Mouse (Mus musculus) frontal cortex, postnatal 10 days (tissue): ENCODE measurements around the gene Mylk2.

ENCODE experiments used
- DNase-seq, 2 experiments: peaks; one replicate each; pipeline ENCODE4 v3.0.0; 2022; ENCODE audit warnings: low spot score in 2 of 2, mixed read lengths in 1 of 2

Mylk2 gene

DNA sequence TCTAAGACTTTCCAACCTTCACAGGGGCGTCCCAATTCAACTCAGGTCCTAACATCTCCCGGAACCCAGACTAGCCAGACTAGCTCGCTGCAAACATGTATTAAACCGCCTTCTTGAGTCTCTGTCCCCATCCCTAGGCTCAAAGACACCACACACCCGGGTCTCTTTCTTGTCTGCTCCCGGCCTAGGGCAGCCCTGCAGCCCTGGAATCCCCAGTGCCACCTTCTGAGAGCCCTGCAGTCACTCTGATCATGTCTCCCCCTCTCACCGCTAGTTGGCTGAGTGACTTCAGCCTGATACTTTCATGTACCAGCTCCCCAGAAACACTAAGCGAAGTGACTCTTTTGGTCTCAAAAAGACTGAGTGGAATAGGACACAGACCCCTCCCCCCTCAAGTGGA is 32.4 kb downstream of the Mylk2 start:
- DNase-seq: no peak

DNA sequence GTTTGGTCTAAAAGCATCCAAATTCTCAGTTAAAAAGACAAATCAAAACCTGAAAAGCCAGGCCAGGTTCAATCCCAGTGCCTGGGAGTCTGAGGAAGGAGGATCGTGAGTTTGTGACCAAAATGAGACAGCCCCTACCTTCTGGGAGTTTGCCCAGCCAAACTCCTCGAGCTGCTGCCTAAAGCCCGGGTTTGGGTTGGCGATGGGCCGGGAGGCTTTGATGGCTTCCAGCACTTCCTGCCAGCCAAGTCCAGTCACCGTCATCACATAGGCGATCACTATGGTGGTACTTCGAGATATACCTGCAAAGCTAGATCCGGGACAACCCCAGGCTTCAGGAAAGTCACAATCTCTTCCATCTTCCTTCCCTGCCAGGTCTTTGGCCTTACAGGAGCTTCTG is 32.9 kb downstream of the Mylk2 start:
- no peak for DNase-seq

DNA sequence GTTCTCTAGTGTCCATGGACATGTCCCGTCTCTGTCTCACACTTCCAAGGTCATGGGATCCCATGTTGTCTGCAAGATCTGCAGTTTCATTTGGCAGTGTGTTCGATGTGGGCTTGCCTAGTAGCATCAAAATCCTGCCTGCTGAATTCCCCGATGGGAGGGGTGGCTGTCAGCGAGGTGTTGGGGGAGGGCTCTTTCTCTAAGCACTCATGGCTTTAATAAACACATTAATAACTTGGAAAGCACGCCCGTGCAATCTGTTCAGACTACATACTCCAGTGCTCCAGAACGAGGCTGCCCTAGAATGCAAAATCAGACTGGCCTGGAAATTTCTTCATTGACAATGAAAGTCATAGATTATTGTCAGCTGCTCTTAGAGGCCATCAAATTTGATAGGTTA is 35.9 kb downstream of the Mylk2 start:
- DNase-seq: no peak

DNA sequence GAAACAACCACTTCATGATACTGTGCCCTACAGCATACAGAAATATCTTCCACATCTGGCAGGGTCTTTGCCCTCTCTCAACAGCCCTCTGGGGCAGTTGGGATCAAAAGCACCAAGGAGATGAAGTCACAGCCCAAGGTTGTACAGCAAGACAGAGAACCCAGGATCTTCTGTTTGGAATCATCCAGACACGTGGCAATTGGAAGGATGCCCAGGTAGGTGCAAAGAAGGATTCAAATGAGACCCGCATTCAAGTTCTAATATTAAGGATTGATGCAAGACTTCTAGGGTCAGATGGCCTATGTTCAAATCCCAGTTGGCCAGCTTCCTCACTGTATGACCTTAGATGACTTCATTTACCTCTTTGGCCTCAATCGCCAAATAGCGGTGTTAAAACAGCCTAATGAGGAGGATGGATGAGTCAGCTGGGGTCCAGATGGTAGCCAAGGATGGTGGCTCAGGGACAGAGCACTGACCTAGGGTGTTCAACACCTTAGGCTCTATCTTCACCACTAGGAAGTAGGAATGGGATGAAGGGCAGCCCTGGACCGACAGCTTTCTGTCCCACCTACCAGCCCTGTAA is 37.4 kb downstream of the Mylk2 start:
- DNase-seq: no peak

DNA sequence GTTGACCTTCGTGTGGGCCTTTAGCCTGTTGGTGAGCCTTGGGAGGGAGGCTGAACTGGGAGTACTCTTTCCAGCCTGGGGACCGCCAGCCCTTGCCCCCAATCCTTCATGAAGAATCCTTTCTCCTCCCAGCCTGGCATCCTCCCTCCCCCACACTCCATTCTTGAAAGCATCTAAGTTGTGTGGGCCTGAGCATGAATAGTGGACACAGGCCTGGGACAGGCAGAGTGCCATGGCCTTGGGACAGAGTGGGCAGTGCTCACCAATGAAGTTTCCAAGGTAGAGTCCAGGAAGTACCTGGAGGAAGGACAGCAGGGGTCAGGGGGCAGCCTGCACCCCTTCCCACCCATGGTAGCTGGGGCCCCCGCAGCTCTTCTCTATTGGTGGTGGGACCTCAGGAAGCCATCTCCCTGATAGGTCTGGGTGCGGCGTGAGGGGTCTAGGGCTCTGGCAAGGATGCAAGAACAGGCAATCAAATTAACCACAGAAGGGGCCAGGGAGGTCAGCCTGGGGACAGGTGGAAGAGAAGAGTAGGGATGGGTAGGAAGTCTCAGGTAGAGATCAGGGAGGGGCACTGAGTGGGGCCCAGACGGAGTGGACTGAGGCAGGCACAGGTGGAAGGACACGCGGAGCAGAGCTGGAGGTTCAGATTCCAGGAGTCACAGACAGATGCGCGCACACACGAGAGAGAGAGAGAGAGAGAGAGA is 39.4 kb downstream of the Mylk2 start:
- no peak for DNase-seq

DNA sequence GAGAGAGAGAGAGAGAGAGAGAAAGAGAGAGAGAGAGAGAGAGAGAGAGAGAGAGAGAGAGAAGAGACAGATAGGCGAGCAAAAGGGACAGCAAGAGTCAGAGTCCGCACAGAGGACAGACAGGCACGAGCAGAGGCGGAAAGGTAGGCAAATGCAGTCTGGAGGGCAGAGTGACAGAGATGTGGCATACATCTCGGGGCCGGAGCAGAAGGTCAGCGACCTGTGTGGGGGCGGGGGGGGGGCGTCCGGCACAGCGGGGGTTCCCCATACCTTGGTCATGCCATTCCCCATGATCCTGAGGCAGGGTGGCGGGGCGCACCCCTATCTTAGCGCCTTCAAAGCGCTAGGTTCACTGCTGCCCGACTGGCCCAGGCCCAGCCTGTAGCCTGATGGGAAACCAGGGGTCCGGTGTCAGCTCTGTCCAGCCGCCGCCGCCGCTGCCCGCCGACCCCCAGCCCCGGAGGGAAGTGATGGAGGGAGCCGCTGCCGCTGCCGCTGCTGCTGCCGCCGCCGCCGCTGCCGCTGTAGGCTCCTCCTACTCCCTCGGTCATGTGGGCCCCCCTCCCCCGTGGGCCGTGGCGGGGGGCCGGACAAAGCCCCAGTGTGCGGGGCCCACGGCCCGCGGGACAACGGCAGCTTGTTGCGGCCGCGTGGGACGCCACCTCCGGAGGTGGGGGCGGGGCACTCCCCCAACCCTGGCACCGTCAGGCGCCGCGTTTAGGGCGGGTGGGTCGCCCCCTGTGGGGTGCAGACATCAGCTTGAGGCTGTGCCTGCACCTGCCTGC is 40.1 kb downstream of the Mylk2 start, which contains the start of gene Dusp15:
TSS of gene Dusp15 (minus strand) at position 634 of the 785 bp plus-strand sequence.
- peak; percentile 68 to 72 for DNase-seq

DNA sequence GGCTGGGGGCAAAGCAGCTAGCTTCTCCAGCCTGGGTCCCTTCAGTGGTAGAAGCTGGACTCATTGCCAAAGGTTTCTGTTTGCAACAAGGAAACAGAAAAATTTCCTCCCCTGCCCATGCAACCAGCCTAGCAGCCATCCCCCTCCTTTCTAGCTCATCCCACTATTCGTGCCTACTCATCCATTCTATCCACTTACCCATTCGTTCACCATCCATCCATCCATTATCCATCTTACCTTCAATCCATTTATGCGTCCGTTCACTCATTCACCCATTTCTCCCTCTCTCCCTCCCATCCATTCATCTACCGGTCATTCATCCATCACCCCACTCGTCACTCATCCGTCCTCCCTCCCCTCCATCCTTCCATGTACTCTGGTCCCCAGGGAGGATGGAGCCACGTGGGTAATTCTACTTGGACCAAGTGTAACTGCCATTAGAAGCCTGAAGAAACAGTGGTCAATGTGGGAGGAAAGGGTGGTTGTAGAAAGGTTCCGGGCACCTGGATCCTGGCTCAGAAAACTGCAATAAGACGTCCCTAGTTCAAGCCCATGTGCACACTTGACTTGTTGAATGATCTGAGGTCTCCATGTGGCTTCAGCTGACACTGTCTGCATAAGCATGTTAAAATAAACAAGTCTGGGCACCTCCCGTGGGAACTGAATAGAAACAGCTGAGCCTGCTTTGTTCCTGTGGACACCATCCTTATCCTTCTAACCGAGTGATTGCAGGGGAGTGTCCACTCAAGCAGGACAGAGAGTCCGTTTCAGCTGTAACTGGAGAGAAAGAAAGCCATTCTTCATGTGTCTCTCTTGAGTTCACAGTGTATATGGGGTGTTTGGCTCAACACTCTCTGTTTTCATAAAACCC is 40.9 kb downstream of the Mylk2 start:
- no peak for DNase-seq

DNA sequence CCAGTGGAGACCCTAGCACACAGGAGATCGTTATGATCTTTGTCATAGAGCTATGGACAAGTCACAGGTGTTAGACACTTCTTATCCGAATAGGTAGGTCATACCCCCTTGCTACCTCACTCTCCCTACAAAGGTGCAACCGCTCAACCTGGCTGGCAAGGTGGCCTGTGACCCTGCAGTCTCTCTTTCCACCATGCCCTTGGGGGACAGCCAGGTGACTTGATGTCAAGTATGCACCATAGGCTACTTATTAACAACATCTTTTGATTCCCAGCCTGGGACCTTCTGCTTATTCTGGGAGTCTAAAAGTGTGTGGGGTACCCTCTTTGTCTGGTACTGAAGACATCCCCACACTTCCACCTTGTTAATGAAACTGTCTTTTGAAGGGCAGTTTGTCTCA is 47.0 kb downstream of the Mylk2 start:
- no peak for DNase-seq

DNA sequence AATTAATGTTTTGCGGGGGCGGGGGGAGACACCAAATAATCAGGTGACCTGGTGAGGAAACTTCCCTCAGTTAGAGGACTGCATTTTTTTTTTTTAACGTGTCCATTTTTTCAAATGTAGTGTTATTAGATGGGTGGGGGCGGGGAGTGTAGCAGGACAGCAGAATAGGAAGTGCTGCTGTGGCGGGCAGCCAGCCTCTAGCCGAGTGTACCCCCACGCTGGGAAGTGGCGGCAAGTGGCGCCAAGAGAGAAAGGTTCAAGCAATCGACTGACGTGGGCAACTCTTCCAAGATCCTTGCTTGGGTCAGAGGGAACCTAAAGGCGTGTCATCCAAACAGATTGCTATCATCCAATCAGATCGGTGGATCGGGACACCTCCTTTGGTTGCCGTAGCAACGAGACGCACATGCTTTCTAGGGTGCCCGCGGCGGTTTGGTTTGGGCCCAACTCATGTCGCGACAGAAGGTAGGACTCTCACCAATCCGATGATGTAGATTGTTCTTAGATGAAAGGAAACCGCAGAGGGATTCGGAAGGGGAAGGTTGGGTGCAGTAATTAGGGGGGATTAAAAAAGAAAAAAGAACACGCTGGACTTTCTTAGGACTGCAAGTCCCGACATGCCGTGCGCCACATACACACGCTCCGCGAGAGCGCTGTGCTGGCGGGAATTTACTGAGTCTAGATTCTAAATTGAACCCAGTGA is 51.1 kb downstream of the Mylk2 start, which contains the start of gene Ttll9:
TSS of gene Ttll9 (plus strand) at position 395 of the 703 bp plus-strand sequence.
- peak; percentile 68 to 80 for DNase-seq

DNA sequence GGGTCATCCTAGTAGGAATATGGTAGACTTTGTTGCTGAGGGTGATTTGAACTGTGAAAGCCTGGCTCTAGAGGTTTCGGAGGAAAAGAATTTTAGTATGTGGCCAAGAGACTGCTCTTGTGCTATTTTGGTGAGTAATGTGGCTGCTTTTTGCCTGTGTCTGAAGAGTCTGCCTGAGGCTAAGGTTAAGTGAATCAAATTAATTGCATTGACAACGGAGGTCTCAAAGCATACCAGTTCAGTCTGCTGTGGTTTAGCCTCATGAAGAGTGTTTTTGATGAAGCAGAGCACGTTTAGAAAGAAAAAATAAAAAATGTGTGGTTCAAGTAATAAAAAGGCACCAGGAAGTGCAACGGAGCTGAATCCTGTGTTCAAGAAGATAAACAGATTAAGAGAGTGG is 54.4 kb downstream of the Mylk2 start:
- no peak for DNase-seq
